Mouse (Mus musculus): ENCODE measurements around the gene Tmem171. TPM values are rescaled to one million over a fixed set of nuclear protein-coding genes. Genes with fewer than 3 reads are reported as not detected.

The Tmem171 gene
- 9.0 and 10.5 TPM in 2 replicates for polyA plus RNA-seq (2015; fragmentation: Nextera tagmentation; extraction: Ambion mirVana)

- H3K4me3 ChIP-seq (ENCODE audit: low read length): peak within 1 kb of the TSS; percentile 44
- peak; percentile 90 for ATAC-seq (ENCODE audit: low FRiP score, low TSS enrichment)
- peak within 1 kb of the TSS; percentile 44 for H3K27ac ChIP-seq (ENCODE audit: low read length)
- peak within 1 kb of the TSS; percentile 66 for H3K9ac ChIP-seq (replicated peaks; ENCODE audit: low read length)
- H3K4me1 ChIP-seq (ENCODE audit: insufficient read depth, low read length): peaks cover 18% of the 10 kb centered on the region
- H3K36me3 ChIP-seq (ENCODE audit: insufficient read depth, low read length): no peaks in the 10 kb centered on the region
- WGBS: 5% methylated on average over 40 of the region's 44 CpGs
- H3K9me3 ChIP-seq (ENCODE audit: low read length): no peaks in the 10 kb centered on the region
- H3K27me3 ChIP-seq (ENCODE audit: insufficient read depth, low read length): peaks cover 16% of the 10 kb centered on the region; the same call in 1 of the 2 replicates
- peak within 1 kb of the TSS; percentile 68 for H3K4me2 ChIP-seq (replicated peaks; ENCODE audit: low read depth, low read length)
These were observed at the start of gene Tmem171 for GRCm38 (mm10) chr13:98694773-98695314. Gene Tmem171 (minus strand): TSS chr13:98694834.

- H3K36me3 ChIP-seq (ENCODE audit: insufficient read depth, low read length): peaks cover 33% of the 10 kb centered on the region
- no peak overlapping the region for H3K27ac ChIP-seq (ENCODE audit: low read length)
- H3K4me1 ChIP-seq (ENCODE audit: insufficient read depth, low read length): no peaks in the 10 kb centered on the region
- no peak overlapping the region for H3K4me3 ChIP-seq (ENCODE audit: low read length)
- H3K27me3 ChIP-seq (ENCODE audit: insufficient read depth, low read length): no peaks in the 10 kb centered on the region
- H3K4me2 ChIP-seq (replicated peaks; ENCODE audit: low read depth, low read length): no peak overlapping the region
- no peak for ATAC-seq (ENCODE audit: low FRiP score, low TSS enrichment)
- H3K9ac ChIP-seq (replicated peaks; ENCODE audit: low read length): no peak overlapping the region
- no peaks in the 10 kb centered on the region for H3K9me3 ChIP-seq (ENCODE audit: low read length)
These were observed 49.2 kb upstream of the Tmem171 start for GRCm38 (mm10) chr13:98743829-98744228.

DNA sequence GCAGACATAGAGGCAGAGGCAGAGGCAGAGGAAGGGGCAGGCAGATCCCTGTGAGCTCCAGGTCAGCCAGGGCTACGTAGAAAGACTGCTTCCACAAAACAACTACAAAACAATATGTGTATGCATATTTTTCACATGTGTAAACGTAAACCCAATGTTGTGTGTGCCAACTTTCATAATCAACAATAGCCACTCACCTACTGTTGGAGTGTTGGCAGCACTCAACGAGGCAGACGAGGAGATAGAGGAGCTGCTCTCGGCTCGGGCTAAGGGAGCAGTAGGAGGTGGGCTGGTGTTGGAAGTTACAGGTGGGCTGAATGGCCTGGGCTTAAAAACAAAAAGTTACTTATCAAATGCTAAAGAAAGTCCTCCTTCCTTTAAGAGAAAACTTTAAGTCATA, 48.6 kb upstream of the Tmem171 start:
- Histone ChIP-seq H3K27ac (ENCODE audit: low read length) (no peak overlapping the region), H3K36me3 (ENCODE audit: insufficient read depth, low read length) (peaks cover 34% of the 10 kb centered on the region), H3K4me2 (replicated peaks; ENCODE audit: low read depth, low read length) (no peak overlapping the region), H3K9me3 (ENCODE audit: low read length) (no peaks in the 10 kb centered on the region), H3K4me3 (ENCODE audit: low read length) (no peak overlapping the region), H3K9ac (replicated peaks; ENCODE audit: low read length) (no peak overlapping the region), H3K4me1 (ENCODE audit: insufficient read depth, low read length) (no peaks in the 10 kb centered on the region), H3K27me3 (ENCODE audit: insufficient read depth, low read length) (no peaks in the 10 kb centered on the region)
- no peak for ATAC-seq (ENCODE audit: low FRiP score, low TSS enrichment)
- WGBS: 96% methylated on average over 6 of the region's 6 CpGs

DNA sequence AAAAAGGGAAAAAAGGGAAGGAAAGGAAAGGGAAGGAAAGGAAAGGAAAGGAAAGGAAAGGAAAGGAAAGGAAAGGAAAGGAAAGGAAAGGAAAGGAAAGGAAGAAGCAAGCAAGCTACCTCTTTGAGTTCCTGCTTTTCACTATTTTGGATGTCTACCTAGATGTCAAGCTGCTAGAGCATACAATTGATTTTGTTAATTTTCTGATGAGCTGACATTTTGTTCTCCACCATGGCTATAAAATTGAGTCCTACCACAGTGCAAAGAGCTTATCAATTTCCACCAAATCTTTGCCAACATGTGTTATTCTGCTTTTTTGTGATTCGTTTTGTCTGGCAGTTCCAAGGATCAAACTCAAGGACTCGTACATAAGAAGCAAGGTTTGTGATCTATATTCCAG, 43.6 kb upstream of the Tmem171 start:
- peaks cover 28% of the 10 kb centered on the region for H3K36me3 ChIP-seq (ENCODE audit: insufficient read depth, low read length)
- H3K4me3 ChIP-seq (ENCODE audit: low read length): no peak overlapping the region
- no peaks in the 10 kb centered on the region for H3K4me1 ChIP-seq (ENCODE audit: insufficient read depth, low read length)
- H3K9me3 ChIP-seq (ENCODE audit: low read length): no peaks in the 10 kb centered on the region
- H3K27ac ChIP-seq (ENCODE audit: low read length): no peak overlapping the region
- H3K27me3 ChIP-seq (ENCODE audit: insufficient read depth, low read length): no peaks in the 10 kb centered on the region
- H3K9ac ChIP-seq (replicated peaks; ENCODE audit: low read length): no peak overlapping the region
- 91% methylated on average over 2 of the region's 2 CpGs for WGBS
- H3K4me2 ChIP-seq (replicated peaks; ENCODE audit: low read depth, low read length): no peak overlapping the region
- ATAC-seq (ENCODE audit: low FRiP score, low TSS enrichment): no peak

GRCm38 (mm10) chr13:98733292-98733691, 38.7 kb upstream of the Tmem171 start:
- no peak for ATAC-seq (ENCODE audit: low FRiP score, low TSS enrichment)
- no peaks in the 10 kb centered on the region for H3K27me3 ChIP-seq (ENCODE audit: insufficient read depth, low read length)
- peaks cover 44% of the 10 kb centered on the region for H3K36me3 ChIP-seq (ENCODE audit: insufficient read depth, low read length)
- 69% methylated on average over 3 of the region's 3 CpGs for WGBS
- H3K9ac ChIP-seq (replicated peaks; ENCODE audit: low read length): no peak overlapping the region
- no peak overlapping the region for H3K27ac ChIP-seq (ENCODE audit: low read length)
- H3K4me2 ChIP-seq (replicated peaks; ENCODE audit: low read depth, low read length): no peak overlapping the region
- no peaks in the 10 kb centered on the region for H3K9me3 ChIP-seq (ENCODE audit: low read length)
- no peaks in the 10 kb centered on the region for H3K4me1 ChIP-seq (ENCODE audit: insufficient read depth, low read length)
- H3K4me3 ChIP-seq (ENCODE audit: low read length): no peak overlapping the region

DNA sequence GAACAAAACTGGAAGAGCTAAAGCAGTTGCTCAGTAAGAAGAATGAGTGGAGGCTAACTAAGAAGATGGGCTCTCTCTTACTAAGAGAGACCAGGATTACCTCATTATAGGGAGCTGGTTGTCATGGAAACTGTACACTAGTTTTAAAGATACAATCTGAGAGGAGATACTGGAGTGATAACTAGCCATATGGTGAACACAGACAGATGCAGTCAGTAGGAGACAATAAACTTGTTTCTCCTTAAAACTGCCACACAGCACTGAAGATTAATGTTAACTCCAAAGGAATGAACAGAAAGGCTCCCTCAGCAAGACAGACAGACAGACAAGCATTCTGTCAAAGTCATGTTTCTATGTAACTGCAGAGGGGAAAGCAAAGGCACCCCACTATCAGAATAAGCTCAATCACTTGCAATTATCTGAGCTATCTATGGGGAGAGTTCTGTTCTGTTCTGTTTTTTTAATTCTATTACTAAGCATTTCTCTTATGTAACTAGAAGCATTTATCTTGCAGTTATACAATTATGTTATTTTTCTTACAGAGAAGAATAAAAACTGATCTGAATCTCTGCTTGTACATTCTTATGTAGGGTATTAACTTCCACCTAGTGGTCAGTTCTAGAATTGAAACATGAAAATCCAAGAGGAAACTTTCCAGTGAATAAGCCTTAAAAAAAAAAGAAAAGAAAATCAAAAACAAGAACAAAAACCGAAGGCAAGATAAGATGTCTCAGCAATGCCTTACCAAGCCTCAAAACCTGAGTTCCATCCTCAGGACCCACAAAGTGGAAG, 34.8 kb upstream of the Tmem171 start:
- H3K27me3 ChIP-seq (ENCODE audit: insufficient read depth, low read length): no peaks in the 10 kb centered on the region
- no peak overlapping the region for H3K9ac ChIP-seq (replicated peaks; ENCODE audit: low read length)
- 27% methylated on average over 1 of the region's 1 CpGs for WGBS
- no peak for ATAC-seq (ENCODE audit: low FRiP score, low TSS enrichment)
- H3K4me2 ChIP-seq (replicated peaks; ENCODE audit: low read depth, low read length): no peak overlapping the region
- no peak overlapping the region for H3K27ac ChIP-seq (ENCODE audit: low read length)
- no peak overlapping the region for H3K4me3 ChIP-seq (ENCODE audit: low read length)
- no peaks in the 10 kb centered on the region for H3K9me3 ChIP-seq (ENCODE audit: low read length)
- peaks cover 56% of the 10 kb centered on the region for H3K36me3 ChIP-seq (ENCODE audit: insufficient read depth, low read length)
- H3K4me1 ChIP-seq (ENCODE audit: insufficient read depth, low read length): no peaks in the 10 kb centered on the region

DNA sequence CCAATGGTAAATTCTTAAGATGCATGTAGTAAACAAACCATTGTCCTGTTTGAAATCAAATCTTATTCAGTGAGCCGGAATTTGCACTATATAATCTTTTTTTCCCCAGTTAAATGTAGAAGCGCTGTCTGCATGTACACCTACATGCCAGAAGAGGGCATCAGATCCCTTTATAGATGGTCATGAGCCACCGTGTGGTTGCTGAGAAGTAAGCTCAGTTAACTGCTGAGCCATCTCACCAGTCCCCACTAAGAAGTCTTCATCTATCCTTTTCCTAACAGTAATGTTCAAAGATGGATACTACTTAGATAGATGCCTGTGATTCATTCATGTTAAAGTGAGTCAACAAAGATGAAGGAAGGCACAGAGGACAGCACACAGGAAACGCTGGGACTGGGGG, 31.9 kb upstream of the Tmem171 start:
- Histone ChIP-seq H3K9ac (replicated peaks; ENCODE audit: low read length) (no peak overlapping the region), H3K4me2 (replicated peaks; ENCODE audit: low read depth, low read length) (no peak overlapping the region), H3K27ac (ENCODE audit: low read length) (no peak overlapping the region), H3K36me3 (ENCODE audit: insufficient read depth, low read length) (peaks cover 44% of the 10 kb centered on the region), H3K4me3 (ENCODE audit: low read length) (no peak overlapping the region), H3K9me3 (ENCODE audit: low read length) (no peaks in the 10 kb centered on the region), H3K27me3 (ENCODE audit: insufficient read depth, low read length) (no peaks in the 10 kb centered on the region), H3K4me1 (ENCODE audit: insufficient read depth, low read length) (no peaks in the 10 kb centered on the region)
- ATAC-seq (ENCODE audit: low FRiP score, low TSS enrichment): no peak; the same call in 1 of the 2 replicates
- 65% methylated on average over 4 of the region's 4 CpGs for WGBS

- ATAC-seq (ENCODE audit: low FRiP score, low TSS enrichment): no peak
- Histone ChIP-seq H3K9me3 (ENCODE audit: low read length) (no peaks in the 10 kb centered on the region), H3K4me2 (replicated peaks; ENCODE audit: low read depth, low read length) (no peak overlapping the region), H3K27me3 (ENCODE audit: insufficient read depth, low read length) (no peaks in the 10 kb centered on the region), H3K9ac (replicated peaks; ENCODE audit: low read length) (no peak overlapping the region), H3K4me3 (ENCODE audit: low read length) (no peak overlapping the region), H3K27ac (ENCODE audit: low read length) (no peak overlapping the region), H3K4me1 (ENCODE audit: insufficient read depth, low read length) (no peaks in the 10 kb centered on the region), H3K36me3 (ENCODE audit: insufficient read depth, low read length) (peaks cover 29% of the 10 kb centered on the region)
- WGBS: 61% methylated on average over 1 of the region's 1 CpGs
These were observed 28.8 kb upstream of the Tmem171 start for GRCm38 (mm10) chr13:98723430-98723829.

GRCm38 (mm10) chr13:98722296-98722695, 27.7 kb upstream of the Tmem171 start:
- H3K4me1 ChIP-seq (ENCODE audit: insufficient read depth, low read length): no peaks in the 10 kb centered on the region
- no peak overlapping the region for H3K4me2 ChIP-seq (replicated peaks; ENCODE audit: low read depth, low read length)
- 52% methylated on average over 1 of the region's 1 CpGs for WGBS
- ATAC-seq (ENCODE audit: low FRiP score, low TSS enrichment): no peak
- H3K4me3 ChIP-seq (ENCODE audit: low read length): no peak overlapping the region
- peaks cover 29% of the 10 kb centered on the region for H3K36me3 ChIP-seq (ENCODE audit: insufficient read depth, low read length)
- no peaks in the 10 kb centered on the region for H3K27me3 ChIP-seq (ENCODE audit: insufficient read depth, low read length)
- no peaks in the 10 kb centered on the region for H3K9me3 ChIP-seq (ENCODE audit: low read length)
- no peak overlapping the region for H3K9ac ChIP-seq (replicated peaks; ENCODE audit: low read length)
- H3K27ac ChIP-seq (ENCODE audit: low read length): no peak overlapping the region

DNA sequence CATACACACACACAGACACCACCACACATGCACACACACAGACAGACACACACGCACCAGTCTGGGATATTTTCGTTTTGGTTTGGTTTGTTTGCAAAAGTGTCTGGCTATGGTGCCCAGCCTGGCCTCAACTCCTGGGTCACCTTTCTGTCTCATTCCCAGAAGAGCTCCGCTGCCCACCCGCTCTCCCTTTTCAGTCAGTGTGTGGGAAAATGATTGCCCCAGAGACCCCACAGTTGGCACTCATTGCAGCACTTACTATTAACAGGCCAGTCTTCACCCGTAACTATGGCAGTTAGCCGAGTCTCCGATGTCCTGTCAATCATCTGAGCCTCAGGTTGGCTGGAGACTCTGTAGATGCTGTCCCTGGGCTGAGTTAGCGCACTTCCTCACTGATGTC, 21.5 kb upstream of the Tmem171 start:
- H3K9me3 ChIP-seq (ENCODE audit: low read length): no peaks in the 10 kb centered on the region
- no peak overlapping the region for H3K27ac ChIP-seq (ENCODE audit: low read length)
- H3K9ac ChIP-seq (replicated peaks; ENCODE audit: low read length): no peak overlapping the region
- no peaks in the 10 kb centered on the region for H3K4me1 ChIP-seq (ENCODE audit: insufficient read depth, low read length)
- no peaks in the 10 kb centered on the region for H3K27me3 ChIP-seq (ENCODE audit: insufficient read depth, low read length)
- ATAC-seq (ENCODE audit: low FRiP score, low TSS enrichment): no peak
- H3K4me3 ChIP-seq (ENCODE audit: low read length): no peak overlapping the region
- WGBS: 83% methylated on average over 8 of the region's 8 CpGs
- H3K4me2 ChIP-seq (replicated peaks; ENCODE audit: low read depth, low read length): no peak overlapping the region
- 0 out of 2 replicates have a peak, but pooled peaks cover under 1% of the 10 kb centered on the region for H3K36me3 ChIP-seq (ENCODE audit: insufficient read depth, low read length)

Measured in kidney, embryonic 16.5 days (tissue).